Mouse (Mus musculus) B cell, adult (primary cell): ENCODE results near the gene Nop2. TPM values are rescaled to one million over a fixed set of nuclear protein-coding genes. Genes with fewer than 3 reads are reported as not detected.

Experiments used
- total RNA-seq: library from RNA; stranded (reverse); gene quantifications from 4 replicates; pipeline ENCODE4 v1.2.4, GENCODE M21; 2023; ENCODE audit not compliant: inconsistent age

Gene Nop2
- 38.6 to 47.8 TPM (median 40.7 TPM) in 4 replicates for total RNA-seq

GRCm38 (mm10) chr6:125131302-125132156, at the start of gene Nop2:
TSS of gene Nop2 (plus strand) at chr6:125131909.

GRCm38 (mm10) chr6:125095391-125096278, 36.1 kb upstream of the Nop2 start, which contains the start of gene Chd4:
TSS of gene Chd4 (plus strand) at chr6:125095981.

DNA sequence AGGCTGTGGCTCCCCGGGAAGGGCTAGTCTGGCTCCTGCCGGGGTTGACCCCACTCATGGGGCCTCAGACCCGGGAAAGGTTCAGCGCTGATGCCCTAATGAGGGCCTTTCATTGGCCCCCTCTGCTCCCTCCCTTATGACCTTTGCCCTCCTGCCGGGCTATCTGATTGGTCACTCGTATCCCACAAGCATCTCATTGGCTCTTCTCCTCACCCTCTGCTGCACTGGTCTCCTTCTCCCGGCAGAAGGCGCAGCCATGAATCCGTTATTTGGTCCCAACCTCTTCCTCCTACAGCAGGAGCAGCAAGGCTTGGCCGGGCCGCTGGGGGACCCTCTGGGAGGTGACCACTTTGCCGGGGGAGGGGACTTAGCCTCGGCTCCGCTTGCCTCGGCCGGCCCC, 13.3 kb downstream of the Nop2 start, which contains the start of gene Iffo1:
TSS of gene Iffo1 (plus strand) at position 241 of the 400 bp plus-strand sequence.

GRCm38 (mm10) chr6:125166051-125166751, 34.5 kb downstream of the Nop2 start, which contains the start of gene Gapdh:
TSS of gene Gapdh (minus strand) at chr6:125166467.

GRCm38 (mm10) chr6:125191332-125192015, 59.8 kb downstream of the Nop2 start, which contains the start of the genes Ncapd2 and Mrpl51:
TSS of gene Ncapd2 (minus strand) at chr6:125191701.
TSS of gene Mrpl51 (plus strand) at chr6:125191801.

Other genes with a start within 250 kb of the Nop2 start
- 0.35 to 0.93 TPM (median 0.60 TPM) in 4 replicates for gene Cd4, start 243.7 kb upstream of the Nop2 start, total RNA-seq
- 0.26 to 0.69 TPM (median 0.48 TPM) in 4 replicates for gene Lag3, start 220.2 kb upstream of the Nop2 start, total RNA-seq
- 42.1 to 57.3 TPM (median 46.3 TPM) in 4 replicates for gene Ptms, start 211.8 kb upstream of the Nop2 start, total RNA-seq
- gene Mlf2, start 200.5 kb upstream of the Nop2 start, total RNA-seq: 97.3 to 112 TPM (median 105 TPM) in 4 replicates
- gene Cops7a, start 166.4 kb upstream of the Nop2 start, total RNA-seq: 51.9 to 60.4 TPM (median 54.0 TPM) in 4 replicates
- gene Pianp, start 135.2 kb upstream of the Nop2 start, total RNA-seq: 0.22 to 0.58 TPM (median 0.24 TPM) in 3 of 4 replicates, not detected in the other
- 93.2 to 96.8 TPM (median 95.4 TPM) in 4 replicates for gene Zfp384, start 122.8 kb upstream of the Nop2 start, total RNA-seq
- 78.0 to 92.0 TPM (median 85.9 TPM) in 4 replicates for gene Ing4, start 92.1 kb upstream of the Nop2 start, total RNA-seq
- gene Acrbp, start 82.2 kb upstream of the Nop2 start, total RNA-seq: 11.9 to 20.6 TPM (median 13.3 TPM) in 4 replicates
- gene Lpar5, start 64.0 kb upstream of the Nop2 start, total RNA-seq: 11.6 to 15.7 TPM (median 14.9 TPM) in 4 replicates
- 343 to 381 TPM (median 359 TPM) in 4 replicates for gene Chd4, start 35.9 kb upstream of the Nop2 start, total RNA-seq
- 34.0 to 42.8 TPM (median 41.9 TPM) in 4 replicates for gene Iffo1, start 13.3 kb downstream of the Nop2 start, total RNA-seq
- gene Gapdh, start 34.6 kb downstream of the Nop2 start, total RNA-seq: 423 to 488 TPM (median 460 TPM) in 4 replicates
- gene Ncapd2, start 59.8 kb downstream of the Nop2 start, total RNA-seq: 44.6 to 67.4 TPM (median 48.7 TPM) in 4 replicates
- 30.5 to 36.3 TPM (median 35.7 TPM) in 4 replicates for gene Mrpl51, start 59.9 kb downstream of the Nop2 start, total RNA-seq
- gene Vamp1, start 83.6 kb downstream of the Nop2 start, total RNA-seq: 55.4 to 67.5 TPM (median 62.8 TPM) in 4 replicates
- 26.8 to 27.9 TPM (median 27.3 TPM) in 4 replicates for gene Tapbpl, start 100.0 kb downstream of the Nop2 start, total RNA-seq
- 0.51 to 3.1 TPM (median 1.2 TPM) in 4 replicates for gene Cd27, start 105.1 kb downstream of the Nop2 start, total RNA-seq
- not detected in 4 replicates for gene Tuba3a, start 154.1 kb downstream of the Nop2 start, total RNA-seq
- gene Ltbr, start 182.0 kb downstream of the Nop2 start, total RNA-seq: 0.48 to 2.2 TPM (median 1.1 TPM) in 4 replicates
- gene Scnn1a, start 188.8 kb downstream of the Nop2 start, total RNA-seq: 0.15 TPM in 1 of 4 replicates, not detected in the others
- gene Tnfrsf1a, start 217.5 kb downstream of the Nop2 start, total RNA-seq: 1.2 to 2.4 TPM (median 1.5 TPM) in 4 replicates
- not detected in 4 replicates for gene Plekhg6, start 248.9 kb downstream of the Nop2 start, total RNA-seq